Mouse (Mus musculus) gonadal fat pad, adult 2 months (tissue): Measurements from ENCODE around the gene Wdr49. TPM values are rescaled to one million over a fixed set of nuclear protein-coding genes. Genes with fewer than 3 reads are reported as not detected.
"Not testable (repeated sequence)": the region's sequence is repeated elsewhere in the genome, so short reads cannot be mapped to it uniquely, and the experiment has no call there.

Source experiments
- DNase-seq: peaks from one replicate; pipeline ENCODE4 v3.0.0-alpha.2; 2012; ENCODE audit warnings: low read depth
- polyA plus RNA-seq: library from polyadenylated mRNA; depleted of rRNA; stranded (reverse); fragments of >200 nt; gene quantifications from 2 replicates; pipeline ENCODE4 v1.2.3, GENCODE M21; 2012; rRNA removed

Gene Wdr49
- polyA plus RNA-seq, 1 experiment, result not detected

GRCm38 (mm10) chr3:75301072-75301471, 180.9 kb downstream of the Wdr49 start:
- DNase-seq, result no peak

- DNase-seq, result not testable (repeated sequence)
Measured at GRCm38 (mm10) chr3:75299464-75299863, 182.5 kb downstream of the Wdr49 start.

GRCm38 (mm10) chr3:75297758-75298111, 184.2 kb downstream of the Wdr49 start:
- no peak for DNase-seq

GRCm38 (mm10) chr3:75297026-75297757, 184.8 kb downstream of the Wdr49 start:
- DNase-seq, result no peak

GRCm38 (mm10) chr3:75293243-75293642, 188.7 kb downstream of the Wdr49 start:
- no peak for DNase-seq

GRCm38 (mm10) chr3:75277455-75277854, 204.5 kb downstream of the Wdr49 start:
- DNase-seq, result no peak

- DNase-seq, result no peak
Measured at GRCm38 (mm10) chr3:75276522-75276921, 205.4 kb downstream of the Wdr49 start.

- no peak for DNase-seq
Measured at GRCm38 (mm10) chr3:75275127-75275526, 206.8 kb downstream of the Wdr49 start.

- no peak for DNase-seq
Measured at GRCm38 (mm10) chr3:75269978-75270377, 212.0 kb downstream of the Wdr49 start, which contains the start of gene Serpini2. Gene Serpini2 (minus strand): TSS chr3:75270078.

GRCm38 (mm10) chr3:75259356-75259755, 222.6 kb downstream of the Wdr49 start:
- no peak for DNase-seq

Other genes starting within 250 kb of the Wdr49 start
- gene Serpini2, start 212.1 kb downstream of the Wdr49 start, polyA plus RNA-seq, result not detected in 2 replicates
- gene Pdcd10, start 74.7 kb upstream of the Wdr49 start, polyA plus RNA-seq, result 8.0 and 9.5 TPM in 2 replicates
- 0.60 and 0.69 TPM in 2 replicates for gene Serpini1, start 75.4 kb upstream of the Wdr49 start, polyA plus RNA-seq